Mouse (Mus musculus) thymus, postnatal 25 days (tissue): ENCODE measurements around the gene Tle1.

ENCODE experiments used
- DNase-seq: peaks from one replicate; pipeline ENCODE4 v3.0.0; 2022

Gene Tle1

DNA sequence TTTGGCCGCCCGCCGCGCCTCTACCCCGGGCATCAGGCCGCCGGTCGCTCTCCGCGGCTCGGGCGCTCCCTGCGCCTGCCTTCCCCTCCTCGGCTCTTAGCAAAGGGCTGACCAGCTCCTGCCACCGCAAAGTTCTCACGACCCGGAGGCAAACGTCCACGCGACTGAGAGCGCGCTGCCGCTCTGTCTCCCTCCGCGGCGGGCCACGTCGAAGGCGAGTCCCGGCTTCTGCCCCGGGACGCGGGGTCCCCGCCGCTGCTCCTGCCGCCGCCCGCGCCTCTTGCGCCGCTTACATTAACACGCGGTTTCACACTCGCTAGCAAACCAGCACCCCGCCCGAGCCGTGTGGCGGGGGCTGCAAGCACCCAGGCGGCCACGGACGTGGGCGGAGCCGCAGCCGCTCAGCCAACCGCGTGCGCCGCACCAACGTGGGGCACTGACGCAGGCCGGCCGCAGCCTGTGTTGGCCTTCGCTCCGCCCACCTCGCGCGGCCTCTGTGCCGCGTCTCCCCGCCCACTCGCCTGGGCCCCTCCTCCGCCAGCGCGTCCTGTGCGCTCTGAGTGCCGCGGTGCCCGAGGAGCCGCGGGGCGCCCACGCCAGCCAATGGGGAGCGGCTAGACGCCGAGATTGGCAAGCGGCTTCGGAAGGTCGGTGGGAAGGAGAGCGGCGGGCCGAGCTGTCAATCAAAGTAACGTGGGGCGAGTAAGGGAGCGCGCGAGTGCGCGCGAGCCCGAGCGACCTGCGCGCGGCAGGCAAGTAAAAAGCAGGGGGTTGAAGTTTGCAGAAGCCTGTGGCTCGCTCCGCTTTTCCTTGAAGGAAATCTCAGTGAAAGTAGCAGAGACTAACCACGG, at the start of gene Tle1:
TSS of gene Tle1 (minus strand) at position 361 of the 851 bp plus-strand sequence.
- DNase-seq, result peak; percentile 98

GRCm38 (mm10) chr4:72233584-72234219, 33.0 kb upstream of the Tle1 start:
- DNase-seq, result no peak

DNA sequence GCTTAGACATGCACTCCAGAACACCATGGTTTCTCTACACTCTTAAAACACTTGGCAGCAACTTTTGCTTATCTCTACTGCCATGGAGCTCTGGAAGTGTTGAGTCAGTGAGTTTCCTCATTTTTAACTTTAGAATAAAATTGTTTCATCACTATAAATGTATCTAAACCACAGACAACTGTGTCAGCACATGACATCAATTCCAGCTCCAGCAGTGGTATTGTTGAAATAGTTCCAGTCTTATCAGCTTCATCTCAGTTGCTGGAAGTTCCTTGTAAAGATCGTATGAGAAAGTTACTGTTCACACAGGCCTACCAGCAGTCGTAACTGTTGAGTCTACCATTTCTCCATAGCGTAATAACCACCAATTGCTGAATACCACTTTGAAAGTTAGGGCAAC, 31.5 kb upstream of the Tle1 start:
- DNase-seq, result no peak

DNA sequence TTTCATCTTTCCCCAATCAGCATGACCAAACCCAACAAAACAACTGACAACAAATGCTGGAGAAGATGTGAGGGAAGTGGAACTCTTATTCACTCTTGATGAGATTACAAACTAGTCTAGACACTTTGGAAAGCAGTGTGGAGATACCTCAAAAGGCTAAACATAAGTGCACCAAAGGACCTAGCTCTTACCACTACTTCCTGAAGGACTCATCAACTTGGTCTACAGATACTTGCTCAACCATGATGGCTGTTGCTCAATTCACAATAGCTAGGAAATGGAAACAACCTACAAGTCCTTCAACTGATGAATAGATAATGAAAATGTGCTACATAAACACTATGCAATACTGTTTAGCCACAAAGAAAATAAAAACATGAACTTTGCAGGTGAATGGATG, 30.1 kb upstream of the Tle1 start:
- no peak for DNase-seq

DNA sequence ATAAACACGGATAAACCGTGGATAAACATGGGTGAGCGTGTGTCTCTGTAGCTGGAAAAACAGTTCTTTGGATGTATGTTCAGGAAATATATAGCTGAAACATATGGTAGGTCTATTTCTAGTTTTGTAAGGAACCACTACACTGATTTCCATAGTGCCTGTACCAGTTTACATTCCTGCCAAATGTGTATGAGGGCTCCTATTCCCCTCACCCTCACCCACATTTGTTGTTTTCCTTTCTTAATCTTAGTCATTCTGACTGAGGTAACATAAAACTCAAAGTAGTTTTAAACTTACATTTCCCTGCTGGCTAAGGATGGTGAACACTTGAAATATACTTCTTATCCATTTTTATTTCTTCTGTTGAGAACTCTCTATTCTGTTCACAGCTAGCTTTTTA, 20.9 kb upstream of the Tle1 start:
- DNase-seq, result no peak

DNA sequence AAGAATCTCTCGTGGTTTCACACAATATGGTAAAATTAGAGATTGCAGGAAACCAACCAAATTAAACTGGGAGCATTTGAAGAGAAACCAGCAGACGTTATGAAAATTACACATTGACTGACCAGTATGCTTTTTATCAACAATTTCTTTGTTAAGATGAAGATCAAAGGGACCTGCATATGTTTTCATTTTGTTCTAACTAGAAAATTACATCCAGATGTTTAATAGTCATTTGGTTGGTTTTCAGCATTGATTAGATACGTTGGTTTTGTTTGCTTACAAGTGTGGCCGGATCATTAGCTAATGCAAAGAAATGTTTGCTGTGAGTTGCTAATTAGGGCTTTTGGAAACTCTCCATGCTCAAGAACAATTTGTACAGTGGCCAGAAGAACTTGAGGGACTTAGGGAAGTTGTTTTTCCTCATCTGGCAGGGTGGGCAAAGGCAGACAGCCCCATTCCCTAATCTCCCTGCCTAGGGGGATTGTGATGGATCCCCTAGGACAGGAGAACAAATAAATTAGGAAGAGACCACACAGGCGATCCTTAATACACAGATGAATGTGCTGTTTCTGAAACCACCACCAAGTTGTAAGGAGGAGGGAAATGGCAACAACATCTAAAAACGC, 3.8 kb upstream of the Tle1 start:
- no peak for DNase-seq

DNA sequence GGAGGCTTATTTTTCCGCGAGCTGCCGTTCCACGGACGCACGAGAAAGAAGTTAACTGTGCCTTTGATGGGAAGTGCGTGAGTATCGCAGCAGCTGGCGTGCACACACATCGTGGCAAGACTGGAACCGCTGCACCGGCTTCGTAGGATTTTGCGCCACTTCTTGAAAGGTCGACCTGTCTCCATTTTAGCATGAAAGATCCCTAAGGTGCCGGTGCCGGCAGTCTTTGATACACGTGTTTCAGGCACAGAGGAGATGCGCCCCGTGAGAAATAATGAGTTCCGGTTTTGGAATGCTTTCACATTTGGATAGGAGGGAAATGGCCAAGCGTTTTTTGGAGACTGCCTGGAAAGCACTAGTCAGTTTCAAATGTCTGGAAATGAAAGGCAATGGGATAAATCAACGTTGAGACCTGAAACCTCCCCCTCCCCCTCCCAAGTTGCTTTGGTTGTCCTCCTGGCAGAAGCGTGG, 837 bp upstream of the Tle1 start:
- no peak for DNase-seq

DNA sequence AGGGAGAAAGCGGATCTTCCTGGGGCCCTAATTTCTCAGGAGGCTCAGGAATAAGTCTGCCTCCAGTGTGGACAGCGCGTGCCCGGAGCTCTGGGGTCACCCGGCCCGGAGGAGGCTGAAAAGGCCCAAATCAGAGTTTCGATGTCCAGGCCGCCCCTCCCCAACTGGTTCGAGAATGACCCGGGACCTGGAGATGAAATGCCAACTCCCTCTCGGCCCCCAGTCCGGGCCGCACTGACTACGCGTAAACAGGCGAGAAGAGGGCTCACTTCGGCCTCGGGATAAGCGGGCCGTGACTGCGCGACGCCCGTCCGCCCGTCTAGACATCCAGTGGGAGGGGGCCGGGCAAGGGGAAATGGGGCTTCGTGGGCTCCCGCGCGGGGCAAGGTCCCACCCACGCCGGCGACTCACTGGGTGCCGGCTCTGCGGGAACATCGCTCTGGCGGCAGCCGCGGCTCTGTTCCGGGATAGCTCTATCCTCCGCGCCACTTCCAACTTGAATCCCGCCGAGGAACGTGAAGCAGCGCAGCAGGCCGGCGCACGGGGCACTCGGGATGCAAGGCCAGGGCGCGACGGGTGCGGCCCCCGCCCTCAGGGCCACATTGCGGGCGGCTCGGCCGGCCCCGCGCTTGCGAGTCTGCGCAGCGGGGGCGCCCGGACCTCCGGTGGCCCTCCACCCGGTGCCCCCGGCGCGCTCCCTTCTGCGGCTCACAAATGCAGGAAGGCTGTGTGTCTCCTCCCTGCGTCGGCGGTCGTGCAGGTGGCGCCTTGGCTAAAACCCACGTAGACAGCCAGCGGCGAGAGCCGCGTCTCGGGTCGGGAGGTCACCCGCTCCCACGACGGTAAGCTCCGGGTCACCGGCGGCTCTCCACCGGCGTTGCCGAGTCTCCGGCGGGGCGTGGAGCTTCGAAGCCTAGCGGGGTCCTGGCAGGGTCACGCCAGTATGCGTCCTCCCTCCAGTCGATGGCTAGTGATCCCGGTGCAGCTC, 854 bp downstream of the Tle1 start:
- DNase-seq, result peak; percentile 56

GRCm38 (mm10) chr4:72198877-72199411, 1.8 kb downstream of the Tle1 start:
- DNase-seq, result peak; percentile 55

DNA sequence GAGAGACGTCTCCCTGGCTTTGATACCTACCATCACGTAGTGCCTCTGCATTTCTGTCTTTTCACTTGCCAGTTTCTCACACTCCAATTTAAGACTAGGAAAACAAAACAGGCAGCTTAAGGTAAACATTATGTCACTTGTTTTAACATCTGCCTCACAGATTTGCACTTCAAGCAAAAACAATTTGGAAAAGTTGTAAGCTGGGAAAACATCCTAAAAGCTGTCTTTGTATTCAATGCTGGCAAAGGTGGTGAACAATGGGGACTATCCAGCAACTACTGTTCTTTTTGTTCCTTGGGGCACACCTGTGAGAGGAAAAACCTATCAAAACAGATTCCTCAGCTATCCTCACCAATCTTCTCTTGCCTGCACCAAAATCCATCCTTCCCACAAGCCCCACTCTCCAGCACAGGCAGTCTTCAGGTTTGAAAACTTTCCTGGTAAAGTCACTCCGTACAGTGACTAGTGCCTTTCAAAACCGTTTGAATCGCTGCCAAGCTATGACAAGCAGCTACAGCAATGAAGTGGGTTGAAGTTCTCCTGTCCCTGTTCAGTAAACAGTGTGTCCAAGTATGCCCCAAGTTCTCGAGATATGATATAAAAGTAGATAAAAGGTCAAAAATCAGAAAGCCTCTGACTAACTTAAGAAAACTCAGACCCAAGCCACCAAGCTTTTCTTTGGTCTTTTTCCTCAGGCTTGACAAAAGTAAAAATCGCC, 2.7 kb downstream of the Tle1 start:
- no peak for DNase-seq

- DNase-seq, result no peak
Measured at GRCm38 (mm10) chr4:72195116-72195835, 5.4 kb downstream of the Tle1 start.

DNA sequence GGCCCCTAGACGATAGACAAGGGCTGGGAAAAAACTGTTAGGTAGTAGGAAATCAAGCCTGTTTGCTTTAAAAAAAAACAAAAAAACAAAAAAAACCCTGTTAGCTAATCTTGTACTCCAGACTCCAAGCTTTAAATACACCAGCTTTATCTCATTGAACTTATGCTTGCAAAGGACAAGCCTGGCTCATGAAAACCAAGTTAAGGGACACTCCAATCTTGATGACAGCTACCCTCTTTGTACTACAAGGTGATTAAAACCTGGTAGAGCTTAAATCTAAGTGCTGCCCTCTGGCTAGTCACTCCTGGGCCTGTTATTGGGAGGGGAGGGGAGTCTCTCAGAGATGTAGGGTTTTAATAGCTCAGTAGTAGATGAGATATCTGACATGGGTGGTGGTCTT, 7.4 kb downstream of the Tle1 start:
- DNase-seq, result no peak

- no peak for DNase-seq
Measured at GRCm38 (mm10) chr4:72184476-72184875, 16.2 kb downstream of the Tle1 start.

- no peak for DNase-seq
Measured at GRCm38 (mm10) chr4:72182343-72182988, 18.3 kb downstream of the Tle1 start.

GRCm38 (mm10) chr4:72175943-72176342, 24.8 kb downstream of the Tle1 start:
- no peak for DNase-seq

DNA sequence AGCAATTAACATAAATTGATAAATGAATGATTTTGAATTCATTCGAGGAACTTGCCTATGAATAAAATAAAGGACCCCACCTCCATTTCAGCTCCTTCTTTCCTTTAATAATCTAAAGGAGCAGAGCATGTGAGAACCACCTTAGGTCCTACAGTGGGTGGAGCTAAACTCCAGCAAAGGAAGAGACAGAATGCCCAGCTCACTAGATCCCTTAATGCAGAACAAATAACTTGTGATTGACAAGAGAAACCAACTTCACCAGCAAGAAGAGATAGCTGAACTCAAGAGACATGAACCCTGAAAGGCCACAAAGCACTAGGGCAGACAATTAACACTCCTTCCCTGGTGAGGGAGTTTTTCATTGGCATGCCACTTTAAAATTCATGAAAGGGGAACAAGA, 32.5 kb downstream of the Tle1 start:
- no peak for DNase-seq

GRCm38 (mm10) chr4:72167761-72168229, 32.9 kb downstream of the Tle1 start:
- DNase-seq, result no peak

- DNase-seq, result no peak
Measured at GRCm38 (mm10) chr4:72167171-72167570, 33.5 kb downstream of the Tle1 start.

DNA sequence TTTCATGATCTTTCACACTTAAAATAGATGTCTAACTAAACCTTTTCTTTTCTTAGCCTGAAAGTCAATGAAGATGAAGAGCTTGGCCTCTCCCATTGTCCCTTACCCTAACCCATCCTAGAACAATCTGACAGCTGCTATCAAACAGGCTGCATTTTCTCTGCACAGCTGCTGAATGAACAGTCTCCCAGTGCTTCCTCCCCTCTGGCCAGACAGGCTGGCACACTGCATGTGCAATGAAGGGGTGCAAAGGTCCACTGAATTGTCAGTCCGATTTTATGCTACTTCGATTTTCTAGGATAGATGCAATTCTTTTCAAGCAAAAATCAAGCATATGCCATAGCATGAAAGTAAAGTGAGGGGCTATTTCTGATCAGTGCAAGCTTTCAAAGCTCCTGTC, 34.2 kb downstream of the Tle1 start:
- no peak for DNase-seq

- no peak for DNase-seq
Measured at GRCm38 (mm10) chr4:72165765-72166164, 35.0 kb downstream of the Tle1 start.
